In genomic region chr19:41197606-41198005, GRCm38 (mm10) we compare ENCODE assay signal across 15 mouse cellular contexts. TPM values are rescaled to one million over a fixed set of nuclear protein-coding genes. Genes with fewer than 3 reads are reported as not detected.
DNase-seq lines count a peak whose midpoint lies in the region; ATAC-seq and TF ChIP-seq lines count a peak whose summit lies in the region.
"Had no signal": no experiment of that assay in that cellular context is flagged by ENCODE, and none has a peak within 500 bp of the region (broad histone marks: within the 10 kb centered on the region; RNA-seq: fewer than 3 reads in every experiment).

No protein-coding gene starts in this region.

- no peak for ATAC-seq in midbrain, postnatal 0 days (ENCODE audit: low FRiP score)
- ATAC-seq in midbrain, embryonic 14.5 days (ENCODE audit: low FRiP score, low TSS enrichment): no peak
- ATAC-seq: inflammation-experienced regulatory T-cells, adult 6 months had no signal

- H3K4me1 ChIP-seq in midbrain, postnatal 0 days (ENCODE audit: insufficient read depth, low read length): no peaks in the 10 kb centered on the region
- H3K4me1 ChIP-seq in midbrain, embryonic 14.5 days (ENCODE audit: control insufficient read depth, insufficient read depth, low read length): no peaks in the 10 kb centered on the region
- H3K4me1 ChIP-seq: liver, embryonic 15.5 days had no signal

- no peak overlapping the region for H3K9ac ChIP-seq in midbrain, postnatal 0 days (replicated peaks; ENCODE audit: low read length, poor library complexity, severe bottlenecking)
- H3K9ac ChIP-seq in midbrain, embryonic 14.5 days (replicated peaks; ENCODE audit: low read length): no peak overlapping the region
- H3K9ac ChIP-seq: liver, embryonic 15.5 days had no signal

- peaks cover 6% of the 10 kb centered on the region; the same call in 1 of the 2 replicates for H3K27me3 ChIP-seq in midbrain, postnatal 0 days (ENCODE audit: insufficient read depth, low read length)
- peaks cover 38% of the 10 kb centered on the region for H3K27me3 ChIP-seq in midbrain, embryonic 14.5 days (ENCODE audit: control insufficient read depth, insufficient read depth, low read length)

- no peak overlapping the region for H3K27ac ChIP-seq in midbrain, postnatal 0 days (ENCODE audit: low read depth, low read length)
- no peak overlapping the region for H3K27ac ChIP-seq in midbrain, embryonic 14.5 days (replicated peaks; ENCODE audit: low read depth, low read length)
- H3K27ac ChIP-seq: kidney, postnatal 0 days; liver, embryonic 15.5 days; macrophage had no signal

- no peak overlapping the region for H3K4me2 ChIP-seq in midbrain, postnatal 0 days (ENCODE audit: low read depth, low read length, poor library complexity, severe bottlenecking)
- no peak overlapping the region for H3K4me2 ChIP-seq in midbrain, embryonic 14.5 days (ENCODE audit: low read length)
- H3K4me2 ChIP-seq: liver, embryonic 15.5 days had no signal

- no peaks in the 10 kb centered on the region for H3K9me3 ChIP-seq in midbrain, postnatal 0 days (ENCODE audit: low read length)
- H3K9me3 ChIP-seq in midbrain, embryonic 14.5 days (ENCODE audit: control insufficient read depth, low read length): no peaks in the 10 kb centered on the region
- H3K9me3 ChIP-seq: liver, embryonic 15.5 days had no signal

- H3K36me3 ChIP-seq in midbrain, postnatal 0 days (ENCODE audit: insufficient read depth, low read length): no peaks in the 10 kb centered on the region
- no peaks in the 10 kb centered on the region for H3K36me3 ChIP-seq in midbrain, embryonic 14.5 days (ENCODE audit: control insufficient read depth, insufficient read depth, low read length)
- H3K36me3 ChIP-seq: liver, embryonic 15.5 days had no signal

- WGBS in midbrain, postnatal 0 days: 88% methylated on average over 12 of the region's 12 CpGs
- WGBS in midbrain, embryonic 14.5 days: 88% methylated on average over 12 of the region's 12 CpGs

- peak; percentile 21 for DNase-seq in midbrain, postnatal 0 days (ENCODE audit: low spot score)
- DNase-seq in midbrain, embryonic 14.5 days: no peak
- peak; percentile 14 to 30 for DNase-seq in frontal cortex, postnatal 25 days (ENCODE audit: low spot score in 2 of 2)
- DNase-seq in layer of hippocampus, postnatal 14 days (ENCODE audit: low spot score in 2 of 2): peak; percentile 58 to 73
- peak; percentile 53 to 67 for DNase-seq in right cerebral cortex, postnatal 36 days (ENCODE audit: low spot score in 2 of 2)
- no peak for DNase-seq in B cell, adult 2 months
- DNase-seq in adrenal gland, adult 8-10 months: no peak
- DNase-seq: adrenal gland, postnatal 25 days; cerebellum, adult 18-20 months had no signal

- TF ChIP-seq CTCF in midbrain, postnatal 0 days (IDR thresholded peaks at IDR 0.05): no peak

- no peak overlapping the region for H3K4me3 ChIP-seq in midbrain, postnatal 0 days (ENCODE audit: low read depth, low read length)
- no peak overlapping the region for H3K4me3 ChIP-seq in midbrain, embryonic 14.5 days (replicated peaks; ENCODE audit: low read depth, low read length)
- H3K4me3 ChIP-seq: erythroblast, embryonic 14.5 days; liver, embryonic 15.5 days; myocyte had no signal

RNA-seq across cellular contexts. Expression of gene Tll2, which starts 9.0 kb away (rescaled TPM):
- total RNA-seq in midbrain, postnatal 0 days (2014; rRNA removed): 0.71 and 1.2 TPM in 2 replicates
- 0.48 and 0.56 TPM in 2 replicates for polyA plus RNA-seq in midbrain, postnatal 0 days (2015; fragmentation: Nextera tagmentation; extraction: Ambion mirVana)
- polyA plus RNA-seq in midbrain, embryonic 14.5 days (2014; fragmentation: Nextera tagmentation; extraction: Ambion mirVana): 1.1 and 1.8 TPM in 2 replicates
- total RNA-seq in layer of hippocampus, postnatal 14 days (2021): under 1 TPM; 0.60 to 0.72 TPM
- total RNA-seq in adrenal gland, adult 8-10 months (2022): under 1 TPM in 1 of 4 experiments, not detected in 3; 0.07 TPM
- polyA plus RNA-seq: erythroblast, embryonic 14.5 days; inflammation-experienced regulatory T-cells, adult 6 months; kidney, postnatal 0 days; liver, embryonic 15.5 days; macrophage; myocyte had no signal

Comparison
In these comparisons a context has a peak if more than half of its experiments do, and no peak if none do; other contexts are left out.
1. DNase-seq: peak in midbrain, postnatal 0 days (single experiment), frontal cortex, postnatal 25 days (2 of 2), layer of hippocampus, postnatal 14 days (2 of 2) and right cerebral cortex, postnatal 36 days (2 of 2); none in midbrain, embryonic 14.5 days (single experiment), B cell, adult 2 months (0 of 2) and adrenal gland, adult 8-10 months (single experiment).